Mouse (Mus musculus) brain, embryonic 14.5 days (tissue): ENCODE measurements at regions not wholly inside any gene's neighbourhood (a gene's known extent, or its start where the extent isn't known, plus 50 kb on each side); places are given as distances from the start of the nearest gene placed in this dataset.

ENCODE experiments used
- DNase-seq: peaks from one replicate; pipeline ENCODE4 v3.0.0-alpha.2; 2011; ENCODE audit warnings: low read depth
- CTCF ChIP-seq: fragments of 200-500 bp; IDR thresholded peaks from 2 replicates; pipeline ENCODE4 v1.5.1; 2012; ENCODE audit warnings: inconsistent platforms, mild to moderate bottlenecking, moderate library complexity, borderline replicate concordance; ENCODE audit not compliant: insufficient read depth, insufficient read length; ENCODE audit errors: extremely low read depth
- POLR2A ChIP-seq: fragments of 200-500 bp; IDR thresholded peaks from 2 replicates; pipeline ENCODE4 v1.6.1; 2012; ENCODE audit warnings: mild to moderate bottlenecking, inconsistent platforms, borderline replicate concordance; ENCODE audit not compliant: poor library complexity, insufficient read depth, insufficient read length, severe bottlenecking; ENCODE audit errors: extremely low read depth

- TF ChIP-seq POLR2A: no peak
- TF ChIP-seq CTCF: no peak
- no peak for DNase-seq
These were observed 102.1 kb upstream of the Cnot2 start for GRCm38 (mm10) chr10:116683374-116683773.

- TF ChIP-seq POLR2A: no peak
- TF ChIP-seq CTCF: no peak
- DNase-seq: no peak
These were observed 97.8 kb upstream of the Cnot2 start for GRCm38 (mm10) chr10:116678950-116679735.

GRCm38 (mm10) chr10:116677949-116678348, 96.6 kb upstream of the Cnot2 start:
- TF ChIP-seq CTCF (no peak), POLR2A (no peak)
- peak; percentile 51 for DNase-seq

GRCm38 (mm10) chr10:116675171-116675570, 93.9 kb upstream of the Cnot2 start:
- no peak for DNase-seq
- TF ChIP-seq CTCF: no peak
- TF ChIP-seq POLR2A: no peak

- TF ChIP-seq POLR2A (no peak), CTCF (no peak)
- no peak for DNase-seq
These were observed 93.0 kb upstream of the Cnot2 start for GRCm38 (mm10) chr10:116674348-116674747.

GRCm38 (mm10) chr10:116658162-116658962, 77.1 kb upstream of the Cnot2 start:
- no peak for TF ChIP-seq POLR2A
- TF ChIP-seq CTCF: no peak
- DNase-seq: no peak

GRCm38 (mm10) chr10:116655891-116656290, 74.6 kb upstream of the Cnot2 start:
- TF ChIP-seq POLR2A (no peak), CTCF (no peak)
- no peak for DNase-seq

GRCm38 (mm10) chr10:116655018-116655807, 73.9 kb upstream of the Cnot2 start:
- no peak for DNase-seq
- no peak for TF ChIP-seq CTCF
- no peak for TF ChIP-seq POLR2A

GRCm38 (mm10) chr10:116654091-116654490, 72.8 kb upstream of the Cnot2 start:
- TF ChIP-seq POLR2A: no peak
- no peak for TF ChIP-seq CTCF
- no peak for DNase-seq

- TF ChIP-seq CTCF (peak; percentile 36; the same call in 1 of the 2 replicates), POLR2A (no peak)
- DNase-seq: peak; percentile 84
These were observed 72.2 kb upstream of the Cnot2 start for GRCm38 (mm10) chr10:116653511-116653945.

GRCm38 (mm10) chr10:116649287-116649686, 68.0 kb upstream of the Cnot2 start:
- no peak for TF ChIP-seq CTCF
- no peak for TF ChIP-seq POLR2A
- no peak for DNase-seq
